Mouse (Mus musculus): Measurements from ENCODE around the gene A630023A22Rik. TPM values are rescaled to one million over a fixed set of nuclear protein-coding genes. Genes with fewer than 3 reads are reported as not detected.

Gene A630023A22Rik
- polyA plus RNA-seq (2017; shearing (Covaris generic)): not detected

DNA sequence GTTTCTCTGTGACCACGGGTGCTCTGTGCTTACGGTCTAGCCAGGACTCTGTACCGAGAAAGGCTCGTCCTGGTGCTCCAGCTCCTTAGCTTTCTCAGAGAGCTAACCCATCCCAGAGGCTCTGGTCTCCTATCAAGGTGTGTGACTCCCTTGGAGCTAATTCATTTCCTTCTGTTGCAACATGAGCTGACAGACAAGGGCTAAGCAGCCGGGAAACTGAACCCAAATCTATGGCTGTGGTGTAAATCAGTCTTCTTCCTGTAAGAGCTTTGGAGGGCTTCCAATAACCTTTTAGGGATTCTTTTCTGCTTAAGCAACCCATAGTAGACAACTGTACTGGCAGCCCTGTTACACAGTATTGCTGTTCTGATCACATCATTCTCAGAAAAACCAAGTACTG is at the start of gene A630023A22Rik:
Gene A630023A22Rik, minus strand, starts transcription at position 154 of the 400 bp plus-strand sequence.
- no peak for ATAC-seq

DNA sequence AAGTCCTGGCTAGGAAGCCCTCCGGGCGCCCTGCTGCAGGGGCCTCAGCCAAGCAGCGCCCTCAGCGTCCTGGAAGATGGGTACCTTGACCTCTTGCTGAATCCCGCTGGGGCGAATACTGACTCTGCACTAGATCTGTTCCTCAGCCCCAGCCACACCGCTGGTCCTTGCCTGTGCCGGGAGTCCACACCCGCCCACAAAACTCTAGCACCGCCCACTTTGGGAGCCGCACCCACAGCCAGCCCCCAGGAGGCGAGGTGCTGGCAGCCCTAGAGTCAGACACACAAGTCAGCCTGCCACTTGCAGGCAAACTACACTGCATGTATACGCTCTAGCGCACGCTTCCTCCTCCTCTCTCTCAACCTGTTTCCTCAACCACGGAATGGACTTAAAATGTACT is 49.8 kb upstream of the A630023A22Rik start, which contains the start of gene Npy4r:
Gene Npy4r, minus strand, starts transcription at position 148 of the 400 bp plus-strand sequence.
- no peak for ATAC-seq

DNA sequence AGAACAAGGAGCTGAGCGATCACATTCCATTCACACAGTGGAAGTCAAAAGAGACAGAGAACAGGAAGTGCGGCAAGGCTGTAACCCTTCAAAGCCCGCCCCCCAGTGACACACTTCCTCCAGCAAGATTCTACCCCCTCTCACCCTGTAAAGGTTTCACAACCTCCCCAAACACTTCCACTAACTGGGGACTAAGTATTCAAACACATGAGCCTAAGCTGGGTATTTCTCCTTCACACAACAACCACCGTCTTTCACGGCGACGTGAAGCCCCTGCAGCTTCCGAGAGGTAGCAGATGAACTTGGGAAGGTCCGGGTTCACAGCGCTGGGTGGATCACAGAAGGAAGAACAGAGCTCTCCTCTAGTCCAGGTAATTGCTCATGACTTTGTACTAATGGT is 40.4 kb upstream of the A630023A22Rik start:
- ATAC-seq: no peak

DNA sequence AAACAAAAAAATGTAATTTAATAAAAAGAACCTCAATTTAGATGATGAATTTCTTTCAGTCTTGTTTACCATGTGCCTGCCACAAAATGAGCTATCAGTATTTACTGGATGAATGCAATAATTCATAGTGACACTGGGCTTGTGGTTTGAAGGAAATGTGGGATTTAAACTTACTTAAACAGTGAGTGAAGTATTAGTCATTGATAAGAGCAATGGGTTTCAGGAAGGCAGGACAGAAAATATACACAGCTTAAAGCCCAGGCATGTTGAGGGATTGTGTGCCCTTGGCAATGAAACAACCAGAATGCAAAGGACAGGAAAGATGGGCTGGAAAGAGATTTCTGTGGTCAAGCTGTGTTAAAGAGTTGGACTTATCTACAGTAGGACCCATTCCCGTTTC is 39.8 kb upstream of the A630023A22Rik start:
- no peak for ATAC-seq

DNA sequence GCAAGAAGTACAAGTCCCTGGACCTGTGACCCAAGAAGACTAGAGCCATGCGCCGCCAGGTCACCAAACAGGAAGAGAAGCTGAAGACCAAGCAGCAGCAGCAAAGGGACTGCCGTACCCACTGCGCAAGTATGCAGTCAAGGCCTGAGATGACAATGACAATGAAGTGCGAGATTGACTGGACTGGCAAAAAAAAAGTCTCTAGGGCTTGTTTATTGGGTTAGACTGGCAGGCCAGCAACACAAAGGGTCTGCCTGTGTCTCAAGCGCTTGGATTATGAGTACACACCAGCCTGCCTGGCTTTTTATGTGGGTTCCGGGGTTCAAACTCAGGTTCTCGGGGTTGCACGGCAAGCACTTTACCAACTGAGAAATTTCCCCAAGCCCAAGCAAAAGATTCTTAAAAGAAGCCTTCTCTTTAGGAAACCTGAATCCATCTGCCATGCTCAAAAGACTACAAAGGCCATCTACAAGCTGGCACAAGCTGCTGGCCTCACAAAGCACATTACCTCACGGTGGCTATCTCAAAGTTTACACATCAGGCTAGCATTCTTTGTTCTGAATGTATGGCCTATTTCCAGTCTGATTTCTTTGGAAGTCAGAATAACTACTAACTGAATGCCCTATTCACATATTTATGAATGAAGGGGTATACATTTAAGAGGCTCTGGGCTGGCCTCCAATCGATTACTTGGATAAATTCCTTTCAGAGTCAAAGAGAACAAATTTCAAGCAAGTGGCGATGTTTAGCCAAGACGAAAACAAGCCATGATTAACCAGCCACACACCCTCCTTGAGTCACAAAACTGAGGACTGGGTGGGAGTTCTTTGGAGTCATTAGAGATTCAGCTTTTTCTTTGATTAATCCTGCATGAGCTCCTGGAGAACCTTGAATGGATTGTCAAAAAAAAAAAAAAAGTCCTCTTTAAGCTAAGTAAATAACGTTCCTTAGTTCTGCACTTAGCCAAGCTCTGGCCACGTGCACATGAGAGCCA is 37.4 kb upstream of the A630023A22Rik start:
- ATAC-seq: no peak

DNA sequence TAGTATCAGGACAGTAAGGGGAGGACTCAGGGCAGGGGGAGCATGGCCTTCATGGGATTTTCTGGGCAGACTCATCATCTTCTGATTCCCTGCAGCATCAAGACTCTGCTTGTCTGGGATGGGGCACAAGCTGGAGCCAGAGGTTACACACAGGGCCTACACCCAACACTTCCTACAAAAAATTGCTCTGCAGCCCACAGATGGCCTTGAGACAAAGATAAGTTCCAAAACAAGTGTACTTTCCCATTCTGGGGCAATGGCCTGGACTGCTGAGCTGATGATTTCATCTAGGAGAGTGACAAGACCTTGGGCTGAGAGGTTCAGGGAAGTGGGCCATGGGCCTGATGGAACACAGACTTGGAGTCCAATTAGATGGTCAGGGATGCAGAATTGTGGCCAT is 32.8 kb upstream of the A630023A22Rik start:
- no peak for ATAC-seq

DNA sequence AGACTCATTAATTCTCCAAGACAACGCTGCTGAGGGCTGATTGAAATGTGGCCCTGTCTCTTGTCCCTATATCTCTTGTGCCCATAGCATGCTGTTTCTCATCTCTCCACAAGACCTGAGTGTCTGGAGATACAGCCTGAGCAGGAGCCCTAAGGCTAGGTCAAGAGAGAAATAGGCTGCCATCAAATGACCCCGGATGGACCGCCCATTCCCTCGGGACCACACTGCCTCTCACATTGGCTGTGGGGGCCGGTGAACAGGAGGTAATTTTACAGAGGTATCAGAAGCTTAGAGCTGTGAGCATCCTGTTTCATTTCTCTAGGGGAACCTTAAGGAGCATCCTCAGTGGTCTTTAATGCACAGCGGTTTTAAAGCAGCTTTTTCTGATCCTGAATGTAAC is 28.7 kb upstream of the A630023A22Rik start:
- ATAC-seq: no peak

DNA sequence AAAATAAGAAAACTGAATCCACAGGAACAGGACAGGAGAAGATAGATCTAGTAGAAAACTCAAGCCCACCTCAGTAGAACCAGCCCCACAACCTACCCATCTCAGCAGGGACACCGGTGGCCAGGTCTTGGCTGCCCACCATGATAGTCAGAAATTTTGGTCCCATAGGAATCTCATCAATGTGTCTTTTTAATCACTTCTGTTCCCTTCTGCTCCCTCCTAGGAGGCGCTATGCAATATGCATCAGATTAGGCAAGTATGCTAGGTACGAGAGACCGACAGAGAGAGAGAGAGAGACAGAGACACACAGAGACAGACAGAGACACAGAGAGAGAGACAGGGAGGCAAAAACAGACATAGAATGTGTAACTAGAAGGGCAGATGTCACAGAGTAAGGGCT is 19.1 kb upstream of the A630023A22Rik start:
- ATAC-seq: no peak

DNA sequence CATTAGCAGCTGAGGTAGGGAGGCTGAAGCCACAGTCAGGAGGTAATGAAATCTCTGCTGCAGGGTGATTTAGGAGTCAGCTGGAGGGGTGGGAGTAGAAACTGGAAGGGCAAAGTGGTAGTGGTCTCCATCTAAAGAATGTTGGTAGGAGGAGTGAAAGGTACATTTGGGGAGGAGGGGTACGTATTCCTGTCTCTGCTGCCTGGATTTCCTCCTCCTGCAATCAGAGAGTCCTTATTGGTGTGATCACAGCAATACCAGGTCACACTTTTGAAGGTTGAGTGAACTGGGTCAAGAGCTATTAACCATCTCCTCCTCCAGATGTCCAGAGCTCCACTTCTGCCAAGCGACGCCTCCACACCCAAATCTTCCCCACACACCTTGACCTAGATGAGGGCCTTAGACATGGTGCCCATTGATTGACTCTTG is 18.4 kb upstream of the A630023A22Rik start:
- no peak for ATAC-seq

DNA sequence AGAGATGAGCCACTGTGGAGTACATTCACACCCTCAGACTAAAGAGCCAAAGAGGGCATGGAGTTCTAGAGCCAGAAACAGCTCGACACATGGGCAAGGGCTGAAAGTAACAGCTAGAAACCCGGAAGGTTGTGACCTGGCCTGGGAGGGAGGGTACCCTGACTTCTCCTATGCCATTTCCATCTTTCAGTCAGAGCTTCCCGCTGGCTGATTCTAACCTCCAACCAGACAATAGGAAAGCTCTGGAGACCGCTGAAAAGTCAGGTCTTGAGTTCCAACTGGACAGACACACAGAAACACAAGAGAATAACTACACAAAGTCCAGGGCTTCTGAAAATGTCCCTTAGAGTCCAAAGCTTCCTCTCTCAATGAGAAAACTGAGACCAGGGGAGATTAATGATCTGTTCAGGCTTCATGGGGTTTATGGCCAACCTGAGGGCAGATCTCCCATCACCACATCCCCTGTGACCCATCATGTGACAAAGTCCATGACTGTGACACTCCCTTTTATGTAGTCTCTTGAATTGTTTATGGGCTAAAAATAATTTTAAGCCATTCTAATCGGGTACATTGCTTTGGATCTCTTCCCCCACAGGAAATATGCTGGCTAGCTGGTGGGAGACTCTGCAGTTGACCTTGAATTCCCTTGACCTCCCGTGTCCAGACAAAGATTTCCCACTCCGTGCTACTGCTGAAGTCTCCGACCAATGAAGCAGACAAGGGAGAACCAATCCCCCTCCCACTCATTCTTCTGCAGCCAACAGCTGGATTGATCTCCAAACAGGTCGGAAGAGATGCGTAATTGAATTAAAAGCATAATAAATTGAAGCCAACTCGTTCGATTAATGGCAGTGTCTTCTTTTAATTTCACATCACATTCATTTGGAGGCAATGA is 17.7 kb upstream of the A630023A22Rik start:
- ATAC-seq: no peak

DNA sequence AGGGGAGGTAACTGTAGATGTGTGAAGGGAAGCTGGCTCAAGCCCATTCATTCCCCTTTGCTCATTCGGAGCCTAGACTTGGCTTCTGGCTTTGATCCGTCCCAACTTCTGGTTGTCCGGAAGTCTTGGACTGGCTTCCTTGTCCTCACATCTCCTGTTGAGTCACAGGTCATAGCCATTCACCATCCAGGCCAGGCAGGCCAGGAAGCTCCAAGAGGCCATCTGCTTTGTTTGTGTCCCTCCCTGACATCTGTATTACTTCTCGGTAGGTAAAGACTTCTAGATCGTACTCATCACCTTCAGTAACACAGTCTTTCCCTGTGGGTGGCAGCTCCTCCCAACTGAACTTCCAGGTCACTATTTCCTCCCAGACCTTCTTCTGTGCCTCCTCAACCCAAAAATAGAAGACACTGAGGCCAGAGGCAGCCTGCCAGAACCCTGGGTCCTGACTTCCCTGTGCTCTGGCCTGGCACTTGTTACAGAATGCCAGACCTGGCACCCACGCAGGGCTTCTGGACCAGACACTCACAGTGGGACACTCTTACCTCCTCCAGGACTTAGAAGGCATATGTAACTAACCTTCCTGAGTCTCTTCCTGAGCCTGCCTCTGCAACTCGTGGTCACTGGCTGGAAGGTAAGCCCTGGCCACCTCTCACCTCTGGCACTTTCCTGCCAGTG is 16.6 kb upstream of the A630023A22Rik start:
- ATAC-seq: no peak

DNA sequence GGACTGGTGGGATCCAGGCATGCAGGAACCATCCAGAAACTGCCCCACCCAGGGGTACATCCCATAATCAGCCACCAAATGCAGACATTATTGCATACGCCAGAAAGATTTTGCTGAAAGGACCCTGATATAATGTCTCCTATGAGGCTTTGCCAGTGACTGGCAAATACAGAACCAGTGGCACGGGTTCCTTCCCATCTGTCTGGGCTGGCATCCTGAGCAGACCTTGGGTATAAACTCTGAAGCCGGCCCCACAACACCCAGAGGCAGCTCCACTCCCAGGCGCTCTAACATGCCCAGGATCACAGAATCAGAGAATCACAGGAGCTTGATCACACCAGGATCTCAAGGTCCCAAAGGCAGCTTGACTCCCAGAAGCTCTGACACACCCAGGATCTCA is 11.8 kb upstream of the A630023A22Rik start:
- ATAC-seq: no peak

DNA sequence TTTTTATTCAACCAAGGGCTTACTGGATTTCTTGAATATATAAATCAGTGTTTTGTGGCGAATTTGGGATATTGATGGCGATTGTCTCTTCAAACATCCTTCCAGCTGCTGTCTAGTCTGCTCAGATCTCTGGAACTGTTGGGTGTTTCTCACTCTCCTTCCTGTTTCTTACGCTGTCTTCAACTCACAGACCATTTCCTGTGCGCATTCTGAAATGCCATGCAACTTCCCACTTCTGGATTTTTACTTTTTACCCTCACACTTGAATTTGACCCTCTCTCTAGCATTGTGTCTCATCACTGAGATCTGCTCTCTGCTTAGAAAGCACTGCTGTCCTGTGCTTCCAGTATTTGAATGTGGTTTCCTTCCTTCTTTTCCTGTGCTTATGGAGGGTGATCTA is 5.0 kb upstream of the A630023A22Rik start:
- ATAC-seq: no peak

DNA sequence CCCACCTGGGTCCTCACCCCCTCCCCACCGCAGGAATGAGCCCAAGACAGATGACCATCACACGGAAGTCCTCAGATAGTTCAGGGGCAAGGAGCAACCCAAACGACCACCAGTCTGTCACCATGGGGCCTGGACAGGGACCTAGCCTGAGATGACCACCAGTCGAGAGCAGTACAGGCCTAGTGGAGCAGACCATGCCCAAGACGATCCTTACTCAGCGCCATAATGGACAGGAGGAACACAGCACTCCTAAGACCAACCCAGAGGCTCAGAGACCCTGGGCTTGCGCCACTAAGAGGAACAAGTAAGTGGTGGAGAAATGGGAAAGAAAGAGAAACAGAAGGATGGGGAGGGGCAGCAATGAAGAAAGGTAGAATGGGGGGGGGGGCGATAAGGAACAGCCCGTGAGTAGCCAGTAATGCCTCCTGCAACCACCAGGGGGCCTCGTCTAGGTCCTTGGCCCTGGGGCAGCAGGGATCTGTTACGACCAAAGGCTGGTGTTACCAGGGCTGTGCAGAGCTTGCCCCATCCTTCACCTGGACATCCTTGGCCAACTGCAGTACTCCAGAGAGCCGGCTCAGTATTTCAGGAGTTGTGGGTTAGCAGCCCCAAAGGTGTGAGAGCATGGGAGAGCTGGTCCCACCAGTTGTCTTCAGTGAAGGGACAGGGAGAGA is 4.0 kb upstream of the A630023A22Rik start:
- no peak for ATAC-seq

DNA sequence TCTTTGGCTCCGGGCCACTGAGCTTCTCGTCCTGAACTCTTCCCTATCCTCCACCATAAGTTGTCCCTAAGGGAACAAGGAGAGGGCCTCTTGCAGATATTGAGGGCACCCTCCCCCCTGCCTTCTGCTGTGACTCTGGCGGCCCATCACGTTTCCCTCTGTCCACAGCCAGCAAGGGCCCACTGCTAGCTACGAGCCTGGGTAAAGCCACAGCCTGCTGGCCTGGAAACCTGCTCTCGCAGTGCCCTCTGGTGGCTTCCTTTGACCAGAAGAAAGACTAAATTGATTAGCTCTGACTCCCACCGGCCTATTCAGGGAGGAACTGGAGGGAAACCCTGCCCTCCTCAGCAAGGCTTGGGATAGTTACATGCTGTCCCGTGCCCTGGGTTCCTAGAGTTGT is 2.3 kb upstream of the A630023A22Rik start:
- no peak for ATAC-seq

DNA sequence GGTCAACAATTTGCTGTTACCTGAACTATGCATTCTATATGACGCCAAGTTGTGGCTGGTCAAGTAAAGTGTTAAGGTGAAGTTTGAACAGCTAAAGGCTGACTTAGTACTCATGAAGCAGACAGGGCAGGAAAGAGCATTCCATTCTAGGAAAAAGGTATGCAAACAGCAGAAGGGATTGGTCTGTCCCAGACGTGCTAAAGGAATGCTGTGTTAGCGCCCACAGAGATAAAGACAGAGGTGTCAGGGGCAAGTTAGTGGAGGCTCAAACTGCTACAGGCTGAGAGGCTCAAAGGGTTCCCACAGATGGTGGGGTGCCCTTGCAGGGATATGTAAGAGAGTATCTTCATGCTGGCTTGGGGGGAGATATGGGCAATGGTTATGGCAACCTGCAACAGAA is 1.3 kb upstream of the A630023A22Rik start:
- no peak for ATAC-seq

DNA sequence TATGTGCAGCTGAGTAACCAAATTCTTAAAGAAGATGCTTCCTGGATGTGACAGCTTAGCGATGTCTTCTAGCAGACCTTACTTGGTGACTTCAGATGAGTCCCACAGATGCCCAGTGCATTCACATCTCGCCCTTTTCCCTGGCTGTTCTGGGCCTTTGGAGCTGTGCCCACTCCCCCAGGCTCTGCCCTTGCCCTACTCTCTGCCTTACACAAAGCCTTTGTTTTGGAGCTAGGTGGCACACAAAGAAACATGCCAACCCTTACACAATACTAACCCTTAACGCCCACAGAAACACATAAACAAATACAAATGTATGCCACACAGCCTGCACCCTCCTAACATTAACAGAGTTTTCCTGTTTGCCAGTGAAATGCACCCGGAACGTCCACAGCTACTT is 6.4 kb downstream of the A630023A22Rik start:
- ATAC-seq: no peak

DNA sequence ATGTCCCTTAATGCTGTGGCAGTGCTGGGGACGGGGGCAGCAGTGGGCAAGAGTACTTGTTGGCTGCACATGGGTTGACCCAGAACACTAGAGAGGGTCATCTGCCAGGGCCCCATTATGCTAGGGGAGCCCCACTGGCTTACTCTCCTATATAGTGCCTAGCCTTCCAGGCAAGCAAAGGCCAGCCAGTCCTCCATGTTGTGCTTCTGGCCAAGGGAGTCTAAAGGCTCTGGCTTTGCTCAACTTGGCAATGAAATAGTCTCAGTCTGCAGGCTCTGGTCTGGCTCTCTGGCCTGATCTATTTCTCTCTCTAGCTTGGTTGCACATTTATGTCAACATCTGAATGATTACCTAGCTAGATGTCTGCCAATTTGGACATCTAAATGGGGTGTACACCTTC is 9.7 kb downstream of the A630023A22Rik start:
- ATAC-seq: no peak

DNA sequence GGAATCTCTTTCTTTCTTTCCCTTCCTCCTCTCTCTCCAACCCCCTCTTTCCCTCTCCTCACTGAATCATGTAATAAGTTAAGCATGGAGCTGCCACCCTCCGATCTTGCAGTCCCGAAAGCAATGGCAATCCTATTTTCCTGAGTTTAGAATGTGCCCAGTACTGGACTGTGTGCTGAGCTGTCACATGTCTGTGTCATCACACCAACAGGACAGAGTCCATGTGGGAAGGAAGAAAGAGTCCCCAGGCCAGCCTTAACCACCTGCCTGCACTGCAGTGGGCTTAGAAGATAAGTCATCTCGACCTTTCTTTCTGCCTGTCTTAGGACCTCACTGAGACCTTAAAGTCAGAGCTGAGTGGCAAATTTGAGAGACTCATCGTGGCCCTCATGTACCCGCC is 11.1 kb downstream of the A630023A22Rik start:
- no peak for ATAC-seq

DNA sequence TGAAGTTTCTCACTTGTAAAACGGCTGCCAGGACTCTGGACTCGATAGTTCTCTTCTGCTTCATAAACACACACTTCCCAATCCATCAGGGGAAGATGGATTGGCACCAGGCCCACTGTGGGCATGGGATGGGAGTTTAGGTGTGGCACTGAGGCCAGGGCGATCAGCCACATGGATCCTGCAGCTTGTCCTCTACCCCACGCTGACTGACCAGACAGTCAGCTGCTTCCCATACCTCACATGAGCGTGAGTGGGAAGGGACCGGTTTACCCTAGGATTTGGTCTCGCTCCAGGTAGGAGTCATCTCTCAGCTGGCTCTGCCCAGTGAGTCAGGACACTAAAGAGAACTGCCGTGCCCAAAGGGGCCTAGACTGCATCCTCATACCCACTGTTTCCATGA is 12.8 kb downstream of the A630023A22Rik start:
- no peak for ATAC-seq

DNA sequence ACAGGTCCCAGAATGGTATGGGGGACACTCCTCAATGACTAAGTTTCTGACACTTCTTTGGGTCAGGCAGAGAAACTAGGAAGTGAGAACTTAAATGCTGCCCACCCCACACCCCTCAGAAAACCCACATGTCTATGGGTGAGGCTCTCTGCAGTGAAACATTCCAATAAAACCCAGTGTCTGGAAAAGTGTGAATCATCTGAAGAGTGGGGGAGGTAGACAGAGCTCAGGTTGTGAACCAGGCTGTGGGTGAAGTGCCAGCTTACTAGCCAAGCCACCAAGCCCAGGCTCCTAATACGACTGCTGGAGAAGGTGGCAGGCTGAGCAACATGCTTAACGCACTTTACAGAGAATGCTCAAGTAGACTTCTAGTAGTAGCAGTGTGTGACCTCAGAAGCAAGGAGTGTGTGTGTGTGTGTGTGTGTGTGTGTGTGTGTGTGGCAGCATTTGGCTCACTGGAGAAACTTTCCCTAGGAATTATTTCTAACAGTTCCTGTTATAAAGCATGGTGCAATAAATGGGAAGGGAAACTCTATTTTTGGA is 14.6 kb downstream of the A630023A22Rik start:
- ATAC-seq: no peak

DNA sequence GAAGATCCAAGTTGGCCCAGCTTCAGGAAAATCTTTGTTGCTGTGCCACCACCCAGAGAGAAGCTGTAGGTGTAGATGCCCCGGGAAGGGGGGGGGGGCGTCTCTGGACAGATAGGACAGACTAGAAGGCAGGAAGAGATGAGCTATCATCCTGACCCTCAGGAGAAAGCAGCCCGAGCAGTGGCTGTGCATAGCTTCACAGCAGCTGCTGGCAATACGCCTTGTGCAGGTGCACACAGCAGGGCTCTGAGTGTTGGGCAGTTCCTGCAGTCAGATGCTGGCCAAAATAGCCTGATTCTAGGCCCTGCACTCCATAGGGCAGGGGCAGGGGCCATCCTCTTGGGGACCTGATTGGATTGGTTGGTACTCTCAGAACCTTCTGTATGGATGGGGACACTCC is 15.7 kb downstream of the A630023A22Rik start:
- no peak for ATAC-seq
